Mouse (Mus musculus) ES-Bruce4 (cell line): ENCODE results near the gene Cars2. TPM values are rescaled to one million over a fixed set of nuclear protein-coding genes. Genes with fewer than 3 reads are reported as not detected.
A peak's percentile ranks its signal among the peaks of the same experiment; 100 is the strongest.

ENCODE experiments used
- H3K27ac ChIP-seq: 2 replicates; pipeline ENCODE4 v1.5.1; 2012; ENCODE audit warnings: low read length, inconsistent platforms; ENCODE audit not compliant: insufficient read depth
- H3K27me3 ChIP-seq: 2 replicates; pipeline ENCODE4 v1.6.1; 2012; ENCODE audit warnings: mild to moderate bottlenecking, low read length, inconsistent platforms; ENCODE audit not compliant: control insufficient read depth, poor library complexity, insufficient read depth, severe bottlenecking
- H3K36me3 ChIP-seq: 2 replicates; pipeline ENCODE4 v1.6.1; 2012; ENCODE audit warnings: inconsistent platforms, mild to moderate bottlenecking, low read length, moderate library complexity; ENCODE audit not compliant: control insufficient read depth, poor library complexity, insufficient read depth, severe bottlenecking
- H3K4me1 ChIP-seq: one replicate; pipeline ENCODE4 v1.8.1; 2011; ENCODE audit warnings: low read length; ENCODE audit not compliant: control insufficient read depth, insufficient read depth
- H3K4me3 ChIP-seq: 2 replicates; pipeline ENCODE4 v1.5.1; 2011; ENCODE audit warnings: low read depth, mild to moderate bottlenecking, low read length
- H3K9ac ChIP-seq: 2 replicates; pipeline ENCODE4 v1.6.1; 2012; ENCODE audit warnings: low read depth, mild to moderate bottlenecking, inconsistent platforms; ENCODE audit not compliant: poor library complexity, severe bottlenecking
- H3K9me3 ChIP-seq: replicated peaks from 2 replicates; pipeline ENCODE4 v1.6.1; 2012; ENCODE audit warnings: mild to moderate bottlenecking, low read length, inconsistent platforms; ENCODE audit not compliant: control insufficient read depth, poor library complexity, insufficient read depth, severe bottlenecking
- CTCF ChIP-seq: IDR thresholded peaks from one replicate; pipeline ENCODE4 v1.8.1; 2011; ENCODE audit warnings: low read depth, low read length
- EP300 ChIP-seq: IDR thresholded peaks from 2 replicates; pipeline ENCODE4 v1.6.1; 2011; ENCODE audit warnings: low read depth, low read length; ENCODE audit not compliant: insufficient read depth
- POLR2A ChIP-seq: IDR thresholded peaks from one replicate; pipeline ENCODE4 v1.8.1; 2011; ENCODE audit warnings: low read length; ENCODE audit not compliant: insufficient read depth
- polyA plus RNA-seq: library from polyadenylated mRNA; stranded (reverse); fragments of >200 nt; gene quantifications from 2 replicates; pipeline ENCODE4 v1.2.4, GENCODE M21; 2011; ENCODE audit warnings: low read depth; ENCODE audit not compliant: missing spikeins, insufficient read depth, insufficient read length

The Cars2 gene
- polyA plus RNA-seq, 1 experiment: 19.9 TPM

- H3K4me1 ChIP-seq: no peaks in the 10 kb centered on the region
- TF ChIP-seq CTCF (no peak), EP300 (no peak), POLR2A (no peak)
- H3K9ac ChIP-seq: no peak overlapping the region
- H3K27me3 ChIP-seq: peaks cover 5% of the 10 kb centered on the region
- H3K9me3 ChIP-seq: no peaks in the 10 kb centered on the region
- H3K36me3 ChIP-seq: no peaks in the 10 kb centered on the region
- no peak overlapping the region for H3K27ac ChIP-seq
- H3K4me3 ChIP-seq: no peak overlapping the region
Measured at GRCm38 (mm10) chr8:11482537-11482936, 68.0 kb downstream of the Cars2 start.

GRCm38 (mm10) chr8:11481876-11482275 is 68.7 kb downstream of the Cars2 start:
- Histone ChIP-seq H3K36me3 (no peaks in the 10 kb centered on the region), H3K27me3 (peaks cover 7% of the 10 kb centered on the region), H3K4me3 (no peak overlapping the region), H3K9ac (no peak overlapping the region), H3K27ac (no peak overlapping the region), H3K9me3 (no peaks in the 10 kb centered on the region), H3K4me1 (no peaks in the 10 kb centered on the region)
- TF ChIP-seq CTCF (no peak), POLR2A (no peak), EP300 (no peak)

- H3K27me3 ChIP-seq: peaks cover 7% of the 10 kb centered on the region
- H3K4me3 ChIP-seq: no peak overlapping the region
- no peak overlapping the region for H3K9ac ChIP-seq
- TF ChIP-seq EP300 (no peak), POLR2A (no peak), CTCF (no peak)
- H3K4me1 ChIP-seq: peaks cover 2% of the 10 kb centered on the region
- H3K9me3 ChIP-seq: no peaks in the 10 kb centered on the region
- H3K36me3 ChIP-seq: no peaks in the 10 kb centered on the region
- no peak overlapping the region for H3K27ac ChIP-seq
Measured at GRCm38 (mm10) chr8:11479591-11479990, 71.0 kb downstream of the Cars2 start.

- peak overlapping the region; percentile 44 for H3K4me3 ChIP-seq
- H3K27me3 ChIP-seq: peaks cover 7% of the 10 kb centered on the region
- TF ChIP-seq EP300 (no peak), CTCF (no peak), POLR2A (no peak)
- no peaks in the 10 kb centered on the region for H3K9me3 ChIP-seq
- H3K9ac ChIP-seq: peak overlapping the region; percentile 23
- H3K27ac ChIP-seq: no peak overlapping the region
- H3K36me3 ChIP-seq: no peaks in the 10 kb centered on the region
- H3K4me1 ChIP-seq: peaks cover 2% of the 10 kb centered on the region
Measured at GRCm38 (mm10) chr8:11478807-11479527, 71.6 kb downstream of the Cars2 start.

- Histone ChIP-seq H3K36me3 (no peaks in the 10 kb centered on the region), H3K27ac (no peak within 1 kb of the TSS), H3K4me3 (peak within 1 kb of the TSS; percentile 62), H3K4me1 (peaks cover 2% of the 10 kb centered on the region), H3K27me3 (peaks cover 7% of the 10 kb centered on the region), H3K9me3 (no peaks in the 10 kb centered on the region), H3K9ac (peak within 1 kb of the TSS; percentile 23)
- TF ChIP-seq CTCF: no peak
- TF ChIP-seq POLR2A: no peak
- TF ChIP-seq EP300: no peak
Measured at GRCm38 (mm10) chr8:11477811-11478761, 72.5 kb downstream of the Cars2 start, which contains the start of gene Rab20. Gene Rab20 (minus strand): TSS chr8:11478710.
